Mouse (Mus musculus) lung, postnatal 10 days (tissue): ENCODE results near the gene Wbp11.

ENCODE experiments used
- DNase-seq: peaks from one replicate; pipeline ENCODE4 v3.0.0; 2021

Wbp11 gene

GRCm38 (mm10) chr6:136831712-136832111, 3.7 kb upstream of the Wbp11 start:
- DNase-seq, result no peak

GRCm38 (mm10) chr6:136828681-136829080, 648 bp upstream of the Wbp11 start:
- no peak for DNase-seq

GRCm38 (mm10) chr6:136827516-136827880, 535 bp downstream of the Wbp11 start, which contains the start of gene BC049715:
Gene BC049715 (plus strand): TSS chr6:136827626.
- DNase-seq, result no peak

- no peak for DNase-seq
Observed at GRCm38 (mm10) chr6:136827116-136827515, 917 bp downstream of the Wbp11 start.

GRCm38 (mm10) chr6:136824987-136825386, 3.0 kb downstream of the Wbp11 start:
- no peak for DNase-seq

- DNase-seq, result no peak
Observed at GRCm38 (mm10) chr6:136821086-136821485, 6.9 kb downstream of the Wbp11 start.

- DNase-seq, result no peak
Observed at GRCm38 (mm10) chr6:136820381-136820780, 7.7 kb downstream of the Wbp11 start.

GRCm38 (mm10) chr6:136817549-136817948, 10.5 kb downstream of the Wbp11 start:
- DNase-seq, result no peak

- DNase-seq, result no peak
Observed at GRCm38 (mm10) chr6:136816826-136817225, 11.2 kb downstream of the Wbp11 start.

- no peak for DNase-seq
Observed at GRCm38 (mm10) chr6:136815381-136815780, 12.7 kb downstream of the Wbp11 start.

- DNase-seq, result peak; percentile 68
Observed at GRCm38 (mm10) chr6:136813117-136813516, 14.9 kb downstream of the Wbp11 start.

- DNase-seq, result no peak
Observed at GRCm38 (mm10) chr6:136811196-136811595, 16.8 kb downstream of the Wbp11 start.

- no peak for DNase-seq
Observed at GRCm38 (mm10) chr6:136809673-136810072, 18.4 kb downstream of the Wbp11 start.

- DNase-seq, result peak; percentile 69
Observed at GRCm38 (mm10) chr6:136809077-136809476, 19.0 kb downstream of the Wbp11 start.

GRCm38 (mm10) chr6:136808631-136809046, 19.4 kb downstream of the Wbp11 start:
- peak; percentile 54 for DNase-seq

- peak; percentile 99 for DNase-seq
Observed at GRCm38 (mm10) chr6:136808014-136808417, 20.0 kb downstream of the Wbp11 start, which contains the start of gene H2afj. Gene H2afj (plus strand): TSS chr6:136808244.

- DNase-seq, result no peak
Observed at GRCm38 (mm10) chr6:136807395-136808013, 20.5 kb downstream of the Wbp11 start.

- DNase-seq, result peak; percentile 57
Observed at GRCm38 (mm10) chr6:136806819-136807218, 21.2 kb downstream of the Wbp11 start.

GRCm38 (mm10) chr6:136805409-136805775, 22.6 kb downstream of the Wbp11 start:
- no peak for DNase-seq

GRCm38 (mm10) chr6:136804705-136805408, 23.2 kb downstream of the Wbp11 start:
- no peak for DNase-seq

GRCm38 (mm10) chr6:136803739-136804633, 24.0 kb downstream of the Wbp11 start, which contains the start of gene Hist4h4:
Gene Hist4h4 (minus strand): TSS chr6:136804415.
- peak; percentile 97 for DNase-seq

- no peak for DNase-seq
Observed at GRCm38 (mm10) chr6:136803093-136803738, 24.8 kb downstream of the Wbp11 start.

- no peak for DNase-seq
Observed at GRCm38 (mm10) chr6:136801274-136801673, 26.8 kb downstream of the Wbp11 start.
